Mouse (Mus musculus): ENCODE measurements around the gene Gm10837.

Gene Gm10837

DNA sequence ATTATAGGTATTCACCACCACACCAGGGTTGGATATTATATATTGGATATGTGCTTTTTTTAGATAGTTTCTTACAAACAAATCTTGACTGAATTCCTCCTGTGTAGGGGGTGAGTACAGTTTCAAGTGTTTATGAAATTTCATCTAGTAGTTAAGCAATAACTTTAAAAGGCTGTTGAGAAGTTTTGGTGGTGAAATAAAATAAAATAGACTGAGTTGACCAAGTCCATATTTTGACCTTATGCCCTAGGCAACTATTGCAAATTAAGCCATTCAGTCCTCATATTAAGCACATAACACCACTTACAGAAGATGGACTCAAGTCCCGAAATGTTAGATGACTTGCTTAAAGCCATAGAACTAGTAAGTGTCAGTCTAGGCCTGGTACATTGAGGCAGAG is 45.6 kb downstream of the Gm10837 start:
- DNase-seq = no peak
